Mouse (Mus musculus): ENCODE results near the gene Noct. TPM values are rescaled to one million over a fixed set of nuclear protein-coding genes. Genes with fewer than 3 reads are reported as not detected.

Noct gene
- polyA plus RNA-seq, 1 experiment from 2014 or later, result 35.6 TPM

GRCm38 (mm10) chr3:51232205-51232910 is 8.1 kb downstream of the Noct start:
- Histone ChIP-seq H3K4me3 (replicated peaks) (no peak overlapping the region), H3K4me1 (peaks cover 30% of the 10 kb centered on the region), H3K27me3 (replicated peaks) (no peaks in the 10 kb centered on the region), H3K36me3 (no peaks in the 10 kb centered on the region), H3K9ac (replicated peaks) (no peak overlapping the region), H3K27ac (replicated peaks) (no peak overlapping the region), H3K9me3 (replicated peaks) (no peaks in the 10 kb centered on the region), H3K4me2 (no peak overlapping the region)
- WGBS, result 89% methylated on average over 3 of the region's 3 CpGs
- ATAC-seq (ENCODE audit: low FRiP score), result no peak

GRCm38 (mm10) chr3:51233474-51233873 is 9.2 kb downstream of the Noct start:
- Histone ChIP-seq H3K27me3 (replicated peaks) (no peaks in the 10 kb centered on the region), H3K9me3 (replicated peaks) (no peaks in the 10 kb centered on the region), H3K4me1 (peaks cover 26% of the 10 kb centered on the region), H3K27ac (replicated peaks) (no peak overlapping the region), H3K36me3 (no peaks in the 10 kb centered on the region), H3K4me2 (no peak overlapping the region), H3K4me3 (replicated peaks) (no peak overlapping the region), H3K9ac (replicated peaks) (no peak overlapping the region)
- ATAC-seq (ENCODE audit: low FRiP score), result 0 out of 2 replicates have a peak, but pooled peaks have one; percentile 15
- WGBS, result 77% methylated on average over 5 of the region's 5 CpGs

GRCm38 (mm10) chr3:51233918-51234751 is 9.9 kb downstream of the Noct start:
- H3K4me2 ChIP-seq, result no peak overlapping the region
- H3K4me3 ChIP-seq (replicated peaks), result no peak overlapping the region
- H3K4me1 ChIP-seq, result peaks cover 21% of the 10 kb centered on the region; the same call in 1 of the 2 replicates
- no peaks in the 10 kb centered on the region for H3K36me3 ChIP-seq
- peak; percentile 54 for ATAC-seq (ENCODE audit: low FRiP score)
- WGBS, result 54% methylated on average over 13 of the region's 13 CpGs
- no peaks in the 10 kb centered on the region for H3K9me3 ChIP-seq (replicated peaks)
- H3K27me3 ChIP-seq (replicated peaks), result no peaks in the 10 kb centered on the region
- H3K27ac ChIP-seq (replicated peaks), result no peak overlapping the region
- no peak overlapping the region for H3K9ac ChIP-seq (replicated peaks)

GRCm38 (mm10) chr3:51234752-51235055 is 10.5 kb downstream of the Noct start:
- Histone ChIP-seq H3K27ac (replicated peaks) (no peak overlapping the region), H3K27me3 (replicated peaks) (no peaks in the 10 kb centered on the region), H3K4me3 (replicated peaks) (no peak overlapping the region), H3K4me1 (peaks cover 21% of the 10 kb centered on the region; the same call in 1 of the 2 replicates), H3K4me2 (no peak overlapping the region), H3K36me3 (0 out of 2 replicates have a peak, but pooled peaks cover 4% of the 10 kb centered on the region), H3K9me3 (replicated peaks) (no peaks in the 10 kb centered on the region), H3K9ac (replicated peaks) (no peak overlapping the region)
- peak; percentile 9; the same call in 1 of the 2 replicates for ATAC-seq (ENCODE audit: low FRiP score)
- 85% methylated on average over 5 of the region's 5 CpGs for WGBS

- no peak overlapping the region for H3K27ac ChIP-seq (replicated peaks)
- ATAC-seq (ENCODE audit: low FRiP score), result no peak
- WGBS, result 93% methylated on average over 7 of the region's 7 CpGs
Measured at GRCm38 (mm10) chr3:51238515-51238914, 14.3 kb downstream of the Noct start.

GRCm38 (mm10) chr3:51239541-51239940 is 15.3 kb downstream of the Noct start:
- H3K27me3 ChIP-seq (replicated peaks), result no peaks in the 10 kb centered on the region
- peaks cover 2% of the 10 kb centered on the region; the same call in 1 of the 2 replicates for H3K4me1 ChIP-seq
- H3K27ac ChIP-seq (replicated peaks), result no peak overlapping the region
- H3K4me3 ChIP-seq (replicated peaks), result no peak overlapping the region
- H3K4me2 ChIP-seq, result no peak overlapping the region
- 92% methylated on average over 3 of the region's 3 CpGs for WGBS
- no peak overlapping the region for H3K9ac ChIP-seq (replicated peaks)
- 0 out of 2 replicates have a peak, but pooled peaks cover 4% of the 10 kb centered on the region for H3K36me3 ChIP-seq
- no peaks in the 10 kb centered on the region for H3K9me3 ChIP-seq (replicated peaks)
- ATAC-seq (ENCODE audit: low FRiP score), result no peak

More at GRCm38 (mm10) chr3:51238515-51238914, 14.3 kb downstream of the Noct start:
- H3K27me3 ChIP-seq (replicated peaks), result no peaks in the 10 kb centered on the region
- H3K9me3 ChIP-seq (replicated peaks), result no peaks in the 10 kb centered on the region
- peaks cover 12% of the 10 kb centered on the region; the same call in 1 of the 2 replicates for H3K4me1 ChIP-seq
- H3K4me3 ChIP-seq (replicated peaks), result no peak overlapping the region
- no peak overlapping the region for H3K4me2 ChIP-seq
- H3K36me3 ChIP-seq, result 0 out of 2 replicates have a peak, but pooled peaks cover 4% of the 10 kb centered on the region
- H3K9ac ChIP-seq (replicated peaks), result no peak overlapping the region

GRCm38 (mm10) chr3:51247704-51248103 is 23.5 kb downstream of the Noct start:
- Histone ChIP-seq H3K9me3 (replicated peaks) (no peaks in the 10 kb centered on the region), H3K36me3 (peaks cover 43% of the 10 kb centered on the region), H3K4me3 (replicated peaks) (no peak overlapping the region), H3K27ac (replicated peaks) (no peak overlapping the region), H3K4me2 (no peak overlapping the region), H3K9ac (replicated peaks) (no peak overlapping the region), H3K27me3 (replicated peaks) (no peaks in the 10 kb centered on the region), H3K4me1 (no peaks in the 10 kb centered on the region)
- 93% methylated on average over 16 of the region's 16 CpGs for WGBS
- no peak for ATAC-seq (ENCODE audit: low FRiP score)

GRCm38 (mm10) chr3:51248600-51248999 is 24.4 kb downstream of the Noct start:
- Histone ChIP-seq H3K4me1 (no peaks in the 10 kb centered on the region), H3K27me3 (replicated peaks) (no peaks in the 10 kb centered on the region), H3K9ac (replicated peaks) (no peak overlapping the region), H3K27ac (replicated peaks) (no peak overlapping the region), H3K4me2 (no peak overlapping the region), H3K9me3 (replicated peaks) (no peaks in the 10 kb centered on the region), H3K4me3 (replicated peaks) (no peak overlapping the region), H3K36me3 (peaks cover 52% of the 10 kb centered on the region)
- WGBS, result 96% methylated on average over 6 of the region's 6 CpGs
- no peak for ATAC-seq (ENCODE audit: low FRiP score)

- no peak overlapping the region for H3K27ac ChIP-seq (replicated peaks)
- no peak for ATAC-seq (ENCODE audit: low FRiP score)
- H3K9ac ChIP-seq (replicated peaks), result no peak overlapping the region
- no peak overlapping the region for H3K4me2 ChIP-seq
- 87% methylated on average over 11 of the region's 11 CpGs for WGBS
- H3K4me3 ChIP-seq (replicated peaks), result no peak overlapping the region
- H3K9me3 ChIP-seq (replicated peaks), result no peaks in the 10 kb centered on the region
- no peaks in the 10 kb centered on the region for H3K27me3 ChIP-seq (replicated peaks)
- H3K4me1 ChIP-seq, result no peaks in the 10 kb centered on the region
- H3K36me3 ChIP-seq, result peaks cover 60% of the 10 kb centered on the region
Measured at GRCm38 (mm10) chr3:51249460-51249859, 25.2 kb downstream of the Noct start.

GRCm38 (mm10) chr3:51249866-51250265 is 25.6 kb downstream of the Noct start:
- no peaks in the 10 kb centered on the region for H3K9me3 ChIP-seq (replicated peaks)
- WGBS, result 98% methylated on average over 13 of the region's 13 CpGs
- no peaks in the 10 kb centered on the region for H3K4me1 ChIP-seq
- no peak overlapping the region for H3K9ac ChIP-seq (replicated peaks)
- H3K27me3 ChIP-seq (replicated peaks), result no peaks in the 10 kb centered on the region
- H3K4me3 ChIP-seq (replicated peaks), result no peak overlapping the region
- no peak overlapping the region for H3K4me2 ChIP-seq
- peaks cover 64% of the 10 kb centered on the region for H3K36me3 ChIP-seq
- no peak for ATAC-seq (ENCODE audit: low FRiP score)
- H3K27ac ChIP-seq (replicated peaks), result no peak overlapping the region

GRCm38 (mm10) chr3:51251057-51251456 is 26.8 kb downstream of the Noct start:
- peaks cover 68% of the 10 kb centered on the region for H3K36me3 ChIP-seq
- no peak for ATAC-seq (ENCODE audit: low FRiP score)
- no peak overlapping the region for H3K4me3 ChIP-seq (replicated peaks)
- no peak overlapping the region for H3K9ac ChIP-seq (replicated peaks)
- H3K27me3 ChIP-seq (replicated peaks), result no peaks in the 10 kb centered on the region
- no peaks in the 10 kb centered on the region for H3K9me3 ChIP-seq (replicated peaks)
- H3K4me2 ChIP-seq, result no peak overlapping the region
- H3K27ac ChIP-seq (replicated peaks), result no peak overlapping the region
- 90% methylated on average over 5 of the region's 5 CpGs for WGBS
- H3K4me1 ChIP-seq, result no peaks in the 10 kb centered on the region

- no peak overlapping the region for H3K4me3 ChIP-seq (replicated peaks)
- 100% methylated on average over 1 of the region's 1 CpGs for WGBS
- H3K27ac ChIP-seq (replicated peaks), result no peak overlapping the region
- H3K9me3 ChIP-seq (replicated peaks), result no peaks in the 10 kb centered on the region
- H3K36me3 ChIP-seq, result peaks cover 79% of the 10 kb centered on the region
- no peaks in the 10 kb centered on the region for H3K27me3 ChIP-seq (replicated peaks)
- H3K4me2 ChIP-seq, result no peak overlapping the region
- ATAC-seq (ENCODE audit: low FRiP score), result no peak
- no peaks in the 10 kb centered on the region for H3K4me1 ChIP-seq
- no peak overlapping the region for H3K9ac ChIP-seq (replicated peaks)
Measured at GRCm38 (mm10) chr3:51252223-51252622, 28.0 kb downstream of the Noct start.

Measured in neural tube, embryonic 15.5 days (tissue).